Mouse (Mus musculus) brain, adult 2 months (tissue): ENCODE data around the gene Cs.

Source experiments
- DNase-seq: peaks from one replicate; pipeline ENCODE4 v3.0.0; 2011; ENCODE audit warnings: low read depth, low spot score

Gene Cs

DNA sequence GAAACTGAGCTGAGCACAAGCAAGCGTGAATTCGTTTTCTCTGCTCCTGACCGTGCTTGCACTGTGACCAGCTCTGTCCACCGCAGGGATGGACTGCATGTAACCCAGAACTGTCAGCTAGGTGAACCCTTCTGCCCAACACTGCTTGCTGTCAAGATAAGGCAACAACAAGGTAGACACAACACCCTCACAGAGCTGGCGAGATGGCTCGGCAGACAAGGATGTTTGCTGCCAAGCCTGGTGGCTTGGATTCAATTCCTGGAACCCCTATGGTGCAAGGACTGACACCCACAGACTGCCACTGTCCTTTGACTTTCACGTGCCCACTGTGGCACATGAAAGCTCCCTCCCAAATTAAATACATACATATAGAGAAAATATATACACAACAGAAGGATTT lies 66.4 kb downstream of the Cs start:
- peak; percentile 82 for DNase-seq

DNA sequence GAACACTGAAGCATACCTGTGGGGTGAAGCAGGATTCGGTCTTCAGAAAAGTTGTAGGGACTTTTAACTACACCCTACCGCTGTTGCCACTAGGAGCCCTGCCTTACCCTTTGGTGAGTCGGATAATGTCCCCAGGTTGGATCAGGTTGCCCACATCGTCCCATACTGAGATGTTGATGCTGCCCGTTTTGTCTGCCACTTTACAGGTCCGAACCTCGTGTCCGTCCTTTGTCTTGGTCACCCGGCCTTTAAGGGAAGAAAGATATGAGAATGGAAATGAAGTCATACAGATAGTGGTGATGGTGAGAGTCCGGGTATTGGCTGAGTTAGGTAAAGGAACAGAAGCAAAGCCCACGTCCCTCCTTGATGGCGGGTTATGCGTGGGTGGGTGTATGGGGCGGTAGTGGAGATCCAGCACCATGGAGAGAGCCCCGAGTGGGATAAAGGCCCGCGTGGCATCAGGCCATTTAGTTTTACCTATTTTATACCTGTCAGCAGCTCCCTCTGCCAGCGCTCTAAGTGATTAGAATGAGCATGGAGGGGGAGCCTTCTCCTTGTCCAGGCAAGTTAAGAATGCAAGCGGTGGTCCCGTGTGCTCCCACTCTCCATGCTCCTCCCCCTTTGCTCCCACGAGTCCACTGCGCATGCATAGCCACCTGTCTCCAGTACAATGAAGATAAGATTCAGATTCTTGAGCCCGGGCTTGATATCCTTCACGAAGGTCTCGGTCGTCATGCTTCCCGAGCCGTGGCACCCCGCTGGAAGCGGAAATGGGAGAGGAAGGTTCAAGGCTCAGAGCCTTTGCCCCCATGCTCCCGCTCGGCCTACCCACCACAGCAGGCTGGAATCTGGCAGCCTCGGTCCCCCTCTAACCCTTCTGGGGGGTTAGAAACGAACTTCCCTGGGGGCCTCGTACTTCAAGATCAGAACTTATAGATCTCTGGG lies 71.3 kb downstream of the Cs start:
- peak; percentile 67 for DNase-seq

GRCm38 (mm10) chr10:128409692-128410559 lies 72.4 kb downstream of the Cs start:
- DNase-seq, result peak; percentile 100

DNA sequence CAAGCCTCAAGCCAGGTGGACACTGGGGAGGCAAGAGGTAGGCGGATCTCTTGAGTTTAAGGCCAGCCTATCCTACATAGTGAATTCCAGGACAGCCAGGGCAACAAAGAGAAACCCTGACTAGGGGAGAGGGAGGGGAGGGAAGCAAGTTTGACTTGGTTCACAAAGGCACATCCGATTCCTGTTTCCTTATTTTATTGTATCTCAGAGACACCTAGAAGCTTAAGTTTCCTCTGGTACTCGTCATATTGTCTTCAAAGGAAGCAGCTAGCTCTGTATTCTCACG lies 73.0 kb downstream of the Cs start:
- no peak for DNase-seq

DNA sequence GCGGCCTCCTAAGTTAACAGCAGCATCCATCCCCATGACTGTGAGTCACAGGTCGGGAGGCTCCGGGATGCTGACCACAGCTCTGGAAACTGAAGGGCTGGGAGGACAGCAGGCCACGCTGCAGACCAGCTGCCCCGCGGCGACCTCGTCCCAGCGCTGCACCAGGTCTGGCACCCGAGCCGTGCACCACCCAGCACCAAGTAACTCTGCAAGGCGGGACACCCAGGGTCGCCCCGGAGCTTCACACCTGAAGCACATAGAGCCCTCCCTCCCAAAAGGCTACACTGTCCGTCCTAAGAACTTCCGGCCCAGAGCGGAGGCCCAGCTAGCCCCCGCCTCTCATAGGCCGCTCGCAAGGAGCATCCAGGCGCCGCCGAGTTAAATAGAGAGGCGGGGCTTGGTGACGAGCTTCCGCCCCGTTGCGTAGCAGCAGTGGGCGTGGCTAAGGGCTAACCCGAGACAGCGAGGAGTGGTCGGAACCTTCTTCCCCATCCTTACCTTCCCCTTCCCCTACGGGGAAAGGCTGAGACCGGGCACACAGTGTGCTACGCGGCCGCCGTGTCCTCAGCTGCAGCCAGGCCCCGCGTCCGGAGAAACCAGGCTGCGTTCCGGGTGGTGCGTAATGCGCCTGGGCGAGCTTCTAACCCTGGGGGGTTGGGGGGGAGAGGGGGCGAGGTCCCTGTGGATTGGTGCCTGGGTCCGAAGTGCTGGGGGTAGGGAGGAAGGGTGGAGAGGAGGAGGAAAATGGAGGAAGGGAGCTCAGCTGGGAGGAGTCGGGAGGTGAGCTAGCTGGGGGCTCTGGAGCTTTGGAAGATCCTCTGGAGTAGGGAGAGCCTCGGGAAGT lies 73.9 kb downstream of the Cs start, which contains the start of the genes Nabp2 and Rnf41:
Nabp2 (minus strand) TSS at position 282 of the 844 bp plus-strand sequence.
Rnf41 (plus strand) TSS at position 447 of the 844 bp plus-strand sequence.
- DNase-seq, result peak; percentile 98

DNA sequence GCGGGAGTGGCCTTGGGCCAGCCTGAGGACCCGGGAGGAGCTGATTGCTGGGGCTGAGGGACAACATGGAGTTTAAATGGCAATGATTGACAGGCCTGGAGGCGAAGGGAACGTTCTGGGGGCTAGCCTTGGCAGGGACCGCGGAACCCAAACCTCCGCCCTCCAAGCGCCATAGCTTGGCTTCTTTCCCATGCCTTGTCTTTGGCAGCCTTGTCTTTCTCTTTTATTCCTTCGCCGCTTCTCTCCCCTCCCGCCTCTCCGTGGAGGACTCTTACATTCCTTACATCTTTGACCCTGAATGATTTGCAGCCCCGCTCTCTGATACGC lies 74.5 kb downstream of the Cs start:
- DNase-seq, result peak; percentile 58
